Mouse (Mus musculus) embryonic facial prominence, embryonic 11.5 days (tissue): ENCODE results near the gene Rptor. TPM values are rescaled to one million over a fixed set of nuclear protein-coding genes. Genes with fewer than 3 reads are reported as not detected.

Source experiments
- ATAC-seq: fragments of 200-750 bp; cut with Nextera tagmentation; replicated peaks from 2 replicates; pipeline ENCODE4 v1.8.0; 2017; ENCODE audit warnings: low read depth; ENCODE audit not compliant: insufficient number of reproducible peaks, low FRiP score, low TSS enrichment
- DNase-seq: peaks from one replicate; pipeline ENCODE4 v3.0.0-alpha.2; 2015; ENCODE audit warnings: low spot score
- H3K27ac ChIP-seq: fragments of 300-500 bp; sonication (generic); replicated peaks from 2 replicates; pipeline ENCODE4 v1.5.1; 2014; ENCODE audit warnings: mild to moderate bottlenecking, low read depth, low read length, control low read depth
- H3K27me3 ChIP-seq: fragments of 300-500 bp; sonication (generic); 2 replicates; pipeline ENCODE4 v1.6.1; 2014; ENCODE audit warnings: mild to moderate bottlenecking, low read length, moderate library complexity, mixed read lengths; ENCODE audit not compliant: control insufficient read depth, insufficient read depth
- H3K36me3 ChIP-seq: fragments of 300-500 bp; sonication (generic); replicated peaks from 2 replicates; pipeline ENCODE4 v1.6.1; 2014; ENCODE audit warnings: low read depth, mild to moderate bottlenecking, low read length, moderate library complexity, mixed read lengths; ENCODE audit not compliant: control insufficient read depth, insufficient read depth
- H3K4me1 ChIP-seq: fragments of 300-500 bp; sonication (generic); 2 replicates; pipeline ENCODE4 v1.6.1; 2014; ENCODE audit warnings: low read length, mixed read lengths; ENCODE audit not compliant: control insufficient read depth, insufficient read depth
- H3K4me2 ChIP-seq: fragments of 300-500 bp; sonication (generic); 2 replicates; pipeline ENCODE4 v1.6.1; 2014; ENCODE audit warnings: low read depth, mild to moderate bottlenecking, control low read depth, low read length, moderate library complexity
- H3K4me3 ChIP-seq: fragments of 300-500 bp; sonication (generic); 2 replicates; pipeline ENCODE4 v1.5.1; 2014; ENCODE audit warnings: low read depth, low read length, control low read depth
- H3K9ac ChIP-seq: fragments of 300-500 bp; sonication (generic); replicated peaks from 2 replicates; pipeline ENCODE4 v1.6.1; 2014; ENCODE audit warnings: mild to moderate bottlenecking, control low read depth, low read length
- H3K9me3 ChIP-seq: fragments of 300-500 bp; sonication (generic); replicated peaks from 2 replicates; pipeline ENCODE4 v1.6.1; 2016; ENCODE audit warnings: mild to moderate bottlenecking, low read length, inconsistent platforms, mixed read lengths; ENCODE audit not compliant: control insufficient read depth
- WGBS: fragments of 180-500 bp; shearing (Covaris S2); extraction: QIAGEN DNeasy Blood & Tissue Kit; methylation state at CpG from one replicate; pipeline ENCODE4 v1.1.7; 2014; 5-methylcytosine and 5-hydroxymethylcytosine counted together
- polyA plus RNA-seq: library from polyadenylated mRNA; unstranded; fragments of >200 nt; fragmentation: Nextera tagmentation; extraction: Ambion mirVana; gene quantifications from 2 replicates; pipeline ENCODE4 v1.2.1, GENCODE M21; 2014

The Rptor gene
- polyA plus RNA-seq, 1 experiment from 2014 or later: 10.1 TPM

- no peaks in the 10 kb centered on the region for H3K27me3 ChIP-seq
- H3K27ac ChIP-seq: no peak overlapping the region
- no peaks in the 10 kb centered on the region for H3K9me3 ChIP-seq
- 88% methylated on average over 5 of the region's 5 CpGs for WGBS
- H3K4me3 ChIP-seq: no peak overlapping the region
- H3K9ac ChIP-seq: no peak overlapping the region
- H3K4me2 ChIP-seq: no peak overlapping the region
- no peaks in the 10 kb centered on the region for H3K36me3 ChIP-seq
- no peaks in the 10 kb centered on the region for H3K4me1 ChIP-seq
- no peak for DNase-seq
- no peak for ATAC-seq
Observed at GRCm38 (mm10) chr11:119715841-119716596, 113.3 kb downstream of the Rptor start.

DNA sequence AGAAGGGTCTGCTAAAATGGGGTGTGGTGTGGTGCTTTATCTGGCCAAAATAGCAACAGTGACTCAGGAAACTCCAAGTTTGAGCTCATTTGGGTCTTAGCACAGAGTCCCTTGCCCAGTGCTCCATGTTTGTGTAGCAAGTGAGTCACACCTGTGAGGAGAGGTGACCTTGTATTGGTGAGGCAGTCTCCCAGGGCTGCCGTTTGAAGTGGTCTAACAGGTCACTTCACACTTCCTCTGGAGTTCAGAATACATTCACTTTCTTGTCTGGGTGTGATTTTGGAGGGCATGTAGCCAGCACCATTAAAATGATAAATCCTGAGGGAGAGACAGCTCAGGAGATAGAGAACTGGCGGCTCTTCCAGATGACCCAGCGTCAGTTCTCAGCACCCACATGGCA, 115.4 kb downstream of the Rptor start:
- no peak overlapping the region for H3K27ac ChIP-seq
- no peak overlapping the region for H3K4me3 ChIP-seq
- DNase-seq: no peak
- H3K9ac ChIP-seq: no peak overlapping the region
- H3K9me3 ChIP-seq: no peaks in the 10 kb centered on the region
- H3K4me1 ChIP-seq: no peaks in the 10 kb centered on the region
- H3K4me2 ChIP-seq: no peak overlapping the region
- no peaks in the 10 kb centered on the region for H3K27me3 ChIP-seq
- 96% methylated on average over 3 of the region's 3 CpGs for WGBS
- H3K36me3 ChIP-seq: no peaks in the 10 kb centered on the region
- no peak for ATAC-seq

DNA sequence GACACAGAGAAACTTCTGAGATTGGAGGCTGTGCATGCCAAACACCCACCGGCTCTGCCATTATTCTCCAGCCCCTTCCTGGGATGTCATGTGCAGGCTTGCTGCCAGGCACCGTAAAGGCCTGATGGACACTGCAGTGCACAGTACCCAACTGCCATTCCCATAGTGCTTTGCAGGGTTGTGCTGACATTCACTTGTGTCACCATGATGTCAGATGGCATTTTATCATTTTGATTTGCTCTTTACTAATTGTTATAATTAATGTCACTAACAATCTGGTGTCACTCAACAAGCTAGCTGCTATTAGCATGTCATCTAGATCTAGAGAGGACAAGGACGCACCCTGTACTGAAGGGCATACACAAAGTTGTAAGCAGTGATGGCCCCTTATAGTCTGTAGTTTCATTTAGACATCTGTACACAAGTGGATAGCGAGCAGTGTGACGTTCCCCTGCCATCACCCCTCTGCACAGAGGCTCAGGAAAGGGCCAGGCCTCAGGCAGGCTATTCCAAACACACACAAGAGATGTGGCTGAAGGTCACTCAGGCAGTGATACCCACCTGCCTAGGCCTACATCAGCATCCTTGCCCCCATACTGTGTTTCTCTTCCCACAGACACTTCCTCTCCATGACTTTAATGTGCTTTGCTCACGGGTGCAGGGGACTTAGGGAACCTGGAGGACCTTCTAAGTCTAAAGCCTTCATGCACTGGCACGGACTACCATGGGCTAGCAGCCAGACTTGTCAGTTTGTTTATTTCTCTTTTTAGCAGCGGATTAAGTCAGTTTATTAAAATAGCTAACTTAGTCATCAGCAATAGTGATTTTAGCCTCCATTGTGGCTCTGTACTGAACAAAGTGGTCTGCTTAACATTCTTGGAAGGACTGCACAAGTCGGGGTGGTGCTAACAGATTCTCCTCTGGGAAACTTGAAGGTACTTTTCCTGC, 117.7 kb downstream of the Rptor start:
- ATAC-seq (no peak), DNase-seq (no peak)
- no peaks in the 10 kb centered on the region for H3K27me3 ChIP-seq
- H3K9ac ChIP-seq: no peak overlapping the region
- no peaks in the 10 kb centered on the region for H3K9me3 ChIP-seq
- H3K4me2 ChIP-seq: no peak overlapping the region
- no peak overlapping the region for H3K27ac ChIP-seq
- no peaks in the 10 kb centered on the region for H3K4me1 ChIP-seq
- WGBS: 86% methylated on average over 9 of the region's 9 CpGs
- H3K36me3 ChIP-seq: no peaks in the 10 kb centered on the region
- H3K4me3 ChIP-seq: no peak overlapping the region

GRCm38 (mm10) chr11:119724709-119725108, 122.0 kb downstream of the Rptor start:
- H3K4me3 ChIP-seq: no peak overlapping the region
- no peaks in the 10 kb centered on the region for H3K9me3 ChIP-seq
- H3K36me3 ChIP-seq: no peaks in the 10 kb centered on the region
- no peaks in the 10 kb centered on the region for H3K4me1 ChIP-seq
- DNase-seq (no peak), ATAC-seq (no peak)
- H3K27me3 ChIP-seq: no peaks in the 10 kb centered on the region
- no peak overlapping the region for H3K4me2 ChIP-seq
- H3K9ac ChIP-seq: no peak overlapping the region
- WGBS: 91% methylated on average over 9 of the region's 9 CpGs
- no peak overlapping the region for H3K27ac ChIP-seq

DNA sequence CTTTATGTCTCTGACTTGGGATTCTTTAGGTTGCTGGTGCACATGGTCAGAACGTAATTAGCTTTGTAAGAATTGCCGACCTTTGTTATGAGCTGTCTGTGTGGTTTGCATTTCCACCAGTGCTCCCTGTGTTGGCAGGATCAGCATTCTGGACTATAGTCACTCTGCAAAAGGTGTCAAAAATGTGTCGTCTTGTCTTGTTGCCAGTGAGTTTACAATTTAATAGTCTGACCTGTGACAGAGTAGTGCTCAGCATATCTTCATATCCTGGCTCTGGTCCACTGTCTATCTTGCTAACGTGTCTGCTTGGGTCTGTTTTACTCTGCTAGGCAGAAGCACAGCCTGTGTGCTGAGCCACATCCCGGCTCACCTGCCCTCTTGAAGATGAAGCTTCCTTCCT, 128.7 kb downstream of the Rptor start:
- no peak overlapping the region for H3K27ac ChIP-seq
- DNase-seq (no peak), ATAC-seq (no peak)
- H3K9ac ChIP-seq: no peak overlapping the region
- 86% methylated on average over 5 of the region's 5 CpGs for WGBS
- H3K4me1 ChIP-seq: no peaks in the 10 kb centered on the region
- H3K9me3 ChIP-seq: no peaks in the 10 kb centered on the region
- H3K27me3 ChIP-seq: no peaks in the 10 kb centered on the region
- no peaks in the 10 kb centered on the region for H3K36me3 ChIP-seq
- H3K4me3 ChIP-seq: no peak overlapping the region
- H3K4me2 ChIP-seq: no peak overlapping the region

DNA sequence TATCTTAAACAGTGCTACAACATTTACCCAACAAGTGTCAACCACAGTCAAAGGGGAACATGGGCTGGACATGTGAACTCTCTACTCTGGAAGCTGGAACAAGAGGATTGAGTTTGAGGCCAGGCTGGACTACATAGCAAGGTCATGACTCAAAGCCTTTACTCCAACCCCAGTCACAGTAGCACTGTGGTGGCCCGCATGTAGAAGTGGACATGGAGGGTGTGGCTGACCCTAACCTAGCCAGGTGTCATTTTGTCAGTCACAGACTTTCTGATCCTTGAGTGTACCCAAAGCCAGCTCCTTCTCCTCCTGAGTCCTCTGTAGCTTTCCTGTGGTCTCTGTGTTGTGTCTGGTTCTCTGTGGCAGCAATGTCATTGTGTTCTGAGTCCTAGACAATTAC, 129.7 kb downstream of the Rptor start:
- WGBS: 81% methylated on average over 1 of the region's 1 CpGs
- Histone ChIP-seq H3K4me2 (no peak overlapping the region), H3K4me1 (no peaks in the 10 kb centered on the region), H3K9ac (no peak overlapping the region), H3K36me3 (no peaks in the 10 kb centered on the region), H3K27ac (no peak overlapping the region), H3K4me3 (no peak overlapping the region), H3K9me3 (no peaks in the 10 kb centered on the region), H3K27me3 (no peaks in the 10 kb centered on the region)
- ATAC-seq (no peak), DNase-seq (no peak)

GRCm38 (mm10) chr11:119732961-119733656, 130.4 kb downstream of the Rptor start:
- H3K4me2 ChIP-seq: no peak overlapping the region
- ATAC-seq (no peak), DNase-seq (no peak)
- no peak overlapping the region for H3K27ac ChIP-seq
- no peaks in the 10 kb centered on the region for H3K36me3 ChIP-seq
- no peaks in the 10 kb centered on the region for H3K9me3 ChIP-seq
- no peak overlapping the region for H3K4me3 ChIP-seq
- no peaks in the 10 kb centered on the region for H3K27me3 ChIP-seq
- WGBS: 75% methylated on average over 4 of the region's 4 CpGs
- no peak overlapping the region for H3K9ac ChIP-seq
- no peaks in the 10 kb centered on the region for H3K4me1 ChIP-seq
